Mouse (Mus musculus) liver, postnatal 0 days (tissue): ENCODE measurements around the gene Col6a5.

Experiments used
- CTCF ChIP-seq: sonication (generic); IDR thresholded peaks from 2 replicates; pipeline ENCODE4 v1.5.1; 2016; ENCODE audit warnings: antibody characterized with exemption, low read depth
- EP300 ChIP-seq: IDR thresholded peaks from 2 replicates; pipeline ENCODE4 v1.6.1; 2016; ENCODE audit warnings: antibody characterized with exemption, low read depth, mild to moderate bottlenecking

GRCm38 (mm10) chr9:105989468-105989867 is 29.0 kb upstream of the Col6a5 start:
- no peak for TF ChIP-seq EP300
- no peak for TF ChIP-seq CTCF
